Mouse (Mus musculus) right cerebral cortex, postnatal 36 days (tissue): ENCODE data around the gene Foxl1.
A peak's percentile ranks its signal among the peaks of the same experiment; 100 is the strongest.
"Not testable (repeated sequence)": the region's sequence is repeated elsewhere in the genome, so short reads cannot be mapped to it uniquely, and the experiment has no call there.

Source experiments
- DNase-seq, 2 experiments: peaks; one replicate each; pipeline ENCODE4 v3.0.0; 2022; ENCODE audit warnings: low spot score in 2 of 2, mixed read lengths in 1 of 2

Gene Foxl1

DNA sequence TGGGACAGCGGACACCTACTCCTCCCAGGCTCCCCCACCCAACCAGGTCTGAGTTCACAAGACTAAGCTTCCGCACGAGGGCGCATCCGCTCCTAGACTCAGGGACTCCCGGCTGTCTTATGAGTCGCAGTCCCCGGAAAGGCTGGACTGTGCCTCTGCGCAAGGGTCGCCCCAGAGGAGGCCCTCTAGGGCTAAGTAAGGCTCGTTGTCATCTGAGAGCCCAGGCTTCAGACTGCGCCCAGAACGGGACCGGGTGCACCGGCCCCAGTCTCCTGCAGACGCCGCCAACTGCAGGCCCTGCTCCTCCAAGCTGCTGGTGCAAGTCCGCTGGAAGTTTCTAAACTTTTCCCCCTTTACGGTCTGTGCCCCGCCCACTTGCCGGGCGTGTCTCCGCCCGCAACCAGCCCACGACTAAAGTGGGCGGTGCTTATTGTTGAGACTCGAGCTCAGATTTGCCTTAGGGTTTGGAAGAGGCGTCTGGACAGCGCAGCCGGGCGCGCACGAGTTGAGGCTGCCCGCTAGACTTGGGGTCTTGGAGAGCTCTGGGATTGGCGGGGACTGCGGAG, 2.3 kb upstream of the Foxl1 start:
- peak; percentile 23 to 27 for DNase-seq

DNA sequence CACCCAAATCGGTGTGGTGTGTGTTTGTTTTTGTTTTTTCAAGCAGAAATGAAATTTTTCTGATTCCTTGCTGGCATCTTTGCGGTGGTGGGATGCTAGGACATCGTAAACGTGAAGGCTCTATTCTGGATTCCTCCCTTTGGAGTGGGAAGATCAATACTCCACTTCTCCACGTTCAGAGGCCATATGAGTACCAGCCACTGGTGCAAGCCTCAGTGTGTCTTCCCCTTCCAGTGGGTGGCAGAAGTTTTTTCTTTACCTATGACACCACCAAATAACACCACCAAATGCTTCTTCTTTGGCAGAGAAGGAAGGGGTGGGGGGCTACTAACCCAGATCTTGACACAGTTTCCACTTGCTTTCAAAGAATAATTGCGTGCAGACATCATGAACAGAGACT, 1.5 kb upstream of the Foxl1 start:
- no peak for DNase-seq

DNA sequence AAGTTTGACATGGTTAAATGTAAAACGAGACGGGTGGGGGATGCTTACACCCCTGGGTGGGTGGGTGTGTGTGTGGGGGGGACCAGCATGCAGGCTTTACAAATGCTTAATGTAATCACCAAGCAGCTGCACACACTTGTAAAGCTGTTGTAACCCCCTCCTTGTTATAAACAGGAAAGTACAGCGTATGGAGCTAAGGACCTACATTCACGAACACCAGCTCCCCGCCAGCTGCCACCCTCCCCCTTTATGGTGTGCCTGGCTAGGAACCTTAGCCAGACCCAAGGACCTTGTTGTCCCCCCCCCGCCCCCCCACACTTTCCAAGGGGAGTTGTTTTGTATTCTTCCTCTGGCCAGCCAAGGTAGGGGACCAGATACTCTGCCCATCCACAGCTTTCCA, 1.0 kb upstream of the Foxl1 start:
- DNase-seq = no peak

DNA sequence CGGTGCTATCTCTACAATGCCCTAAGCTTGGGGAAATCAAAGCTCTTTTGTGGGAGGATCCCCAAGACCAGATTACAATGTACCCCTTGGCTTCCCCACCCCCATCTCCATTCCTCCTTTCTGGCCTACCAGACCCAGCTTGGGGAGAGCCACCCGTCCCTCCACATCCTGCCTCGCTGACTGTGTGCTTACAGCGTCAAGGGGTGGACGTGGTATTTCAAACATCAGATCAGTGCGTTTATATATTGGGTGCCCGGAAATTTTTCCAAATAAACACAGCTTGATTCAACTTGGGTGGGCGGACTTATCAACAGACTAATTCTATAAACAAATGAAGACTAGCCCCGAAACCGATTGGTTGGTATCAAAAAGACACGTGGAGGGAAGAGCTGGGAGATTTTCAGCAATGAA, 444 bp upstream of the Foxl1 start:
- DNase-seq = no peak

DNA sequence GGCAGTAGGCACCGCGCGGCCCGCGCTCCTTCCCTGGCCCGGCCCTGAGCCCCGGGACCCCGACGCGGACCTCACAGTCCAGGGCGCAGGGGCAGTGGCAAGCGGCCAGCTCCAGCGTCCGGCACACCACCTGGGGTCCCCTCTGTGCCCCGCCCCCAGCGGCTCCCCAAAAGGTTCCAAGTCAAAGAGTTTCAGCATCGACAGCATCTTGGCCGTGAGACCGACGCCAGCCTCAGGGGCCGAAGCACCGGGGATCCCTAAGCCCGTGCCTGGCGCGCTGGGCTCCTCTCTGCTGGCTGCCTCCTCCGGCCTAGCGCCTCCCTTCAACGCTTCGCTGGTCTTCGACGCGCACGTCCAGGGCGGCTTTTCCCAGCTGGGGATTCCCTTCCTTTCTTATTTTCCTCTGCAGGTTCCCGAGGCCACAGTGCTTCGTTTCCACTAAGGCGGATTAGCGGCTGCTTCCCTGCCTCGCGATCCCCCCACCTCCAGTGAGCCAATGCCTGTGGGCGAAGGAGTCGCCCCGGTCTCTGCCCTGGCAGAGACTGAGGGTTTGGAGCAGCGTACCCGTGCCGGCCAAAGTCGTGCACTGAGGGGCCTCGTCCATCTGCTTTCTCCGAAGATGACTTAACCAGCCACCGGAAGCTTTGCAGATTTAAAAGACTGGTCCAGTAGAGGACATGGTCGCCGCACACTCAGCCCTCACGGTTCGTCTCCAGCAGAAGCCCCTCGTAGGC, 958 bp downstream of the Foxl1 start:
- no peak for DNase-seq

DNA sequence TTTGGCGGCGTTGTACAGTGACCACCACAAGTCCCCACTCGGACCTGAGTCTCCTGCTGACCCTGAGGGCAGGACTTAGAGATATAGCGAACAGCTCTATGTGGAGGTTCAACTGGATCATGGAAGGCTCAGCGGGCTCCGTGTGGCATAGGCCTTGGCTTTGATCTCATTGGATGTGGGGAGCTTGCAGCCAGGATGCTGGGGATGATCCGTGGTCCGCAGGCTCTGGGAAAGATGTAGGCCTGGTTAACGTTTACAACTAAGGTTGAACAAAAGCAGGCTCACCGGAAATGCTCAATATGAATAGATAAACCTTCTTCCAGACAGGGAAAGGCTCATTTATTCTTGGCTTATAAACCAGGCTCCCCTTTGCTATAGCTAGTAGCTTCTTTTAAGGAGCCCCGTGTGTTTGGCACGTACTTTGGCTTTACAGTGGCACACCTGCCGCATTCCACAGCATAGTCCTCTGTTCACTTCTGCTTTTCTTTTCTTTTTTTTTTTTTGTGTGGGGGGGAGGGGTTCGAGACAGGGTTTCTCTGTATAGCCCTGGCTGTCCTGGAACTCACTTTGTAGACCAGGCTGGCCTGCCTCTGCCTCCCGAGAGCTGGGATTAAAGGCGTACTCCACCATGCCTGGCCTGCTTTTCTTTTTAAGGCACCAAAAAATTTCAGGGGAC, 1.7 kb downstream of the Foxl1 start:
- no peak for DNase-seq

DNA sequence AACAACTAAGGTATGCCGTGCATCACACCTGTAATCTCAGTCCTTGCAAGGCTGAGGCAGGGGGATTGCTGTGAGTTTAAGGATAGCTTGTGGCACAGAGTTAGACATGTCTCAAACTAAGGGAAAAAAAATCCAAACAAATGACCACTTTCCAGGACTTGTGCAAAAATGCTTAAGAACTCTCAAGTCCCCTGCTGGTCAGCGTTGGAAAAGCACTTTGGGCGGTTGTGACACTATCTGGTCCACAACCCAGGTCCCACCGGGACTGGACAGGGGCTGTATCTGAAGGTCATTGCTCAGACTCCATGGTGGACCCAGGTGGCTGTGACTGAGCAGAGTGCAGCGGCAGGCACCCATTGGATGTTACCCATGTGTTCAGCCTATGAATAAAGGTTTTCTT, 2.8 kb downstream of the Foxl1 start:
- DNase-seq = no peak

DNA sequence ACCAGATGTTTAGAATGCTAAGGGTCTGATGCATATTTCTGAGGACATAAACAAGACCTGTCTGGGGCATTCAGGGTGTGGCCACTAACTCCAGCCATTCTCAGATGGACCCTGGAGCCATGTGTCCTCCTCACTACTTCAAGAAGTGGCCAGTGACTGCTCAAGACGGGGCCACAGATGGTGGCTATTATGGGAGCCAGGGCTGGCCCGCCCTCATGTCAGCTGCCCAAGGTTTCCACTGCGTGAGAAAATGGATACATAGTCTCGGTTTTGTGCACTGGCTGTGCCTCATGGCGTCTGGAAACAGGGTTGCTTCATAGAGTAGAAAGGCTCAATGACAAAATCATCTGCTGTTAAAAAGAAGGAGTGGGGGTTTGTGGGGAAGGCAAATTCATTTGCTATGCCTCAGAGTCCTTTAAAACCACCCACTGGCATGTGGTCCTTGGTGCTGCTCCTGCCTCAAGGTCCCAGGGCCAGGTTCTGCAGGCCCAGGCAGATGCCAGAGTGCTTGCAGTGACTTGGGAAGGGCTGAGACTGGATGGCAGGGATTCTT, 5.3 kb downstream of the Foxl1 start:
- no peak for DNase-seq

DNA sequence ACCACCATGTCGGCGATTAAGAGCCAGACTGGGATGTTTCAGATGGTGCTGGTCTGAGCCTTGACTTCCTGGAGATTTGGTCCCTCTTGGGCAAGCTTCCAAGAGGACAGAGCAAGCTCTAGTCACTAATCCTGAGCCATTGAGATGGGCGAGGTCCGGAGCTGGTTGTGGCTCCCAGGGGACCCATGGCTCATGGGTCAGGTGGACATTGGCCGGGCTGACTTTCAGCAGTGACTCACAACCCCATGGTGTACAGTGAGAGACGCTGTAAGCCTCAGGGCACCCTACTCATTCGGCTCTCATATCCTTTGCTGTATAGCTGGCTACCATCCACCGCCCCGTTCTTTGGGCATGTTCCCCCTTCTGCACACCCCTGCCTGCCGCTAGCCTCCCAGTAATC, 6.4 kb downstream of the Foxl1 start:
- DNase-seq = no peak

DNA sequence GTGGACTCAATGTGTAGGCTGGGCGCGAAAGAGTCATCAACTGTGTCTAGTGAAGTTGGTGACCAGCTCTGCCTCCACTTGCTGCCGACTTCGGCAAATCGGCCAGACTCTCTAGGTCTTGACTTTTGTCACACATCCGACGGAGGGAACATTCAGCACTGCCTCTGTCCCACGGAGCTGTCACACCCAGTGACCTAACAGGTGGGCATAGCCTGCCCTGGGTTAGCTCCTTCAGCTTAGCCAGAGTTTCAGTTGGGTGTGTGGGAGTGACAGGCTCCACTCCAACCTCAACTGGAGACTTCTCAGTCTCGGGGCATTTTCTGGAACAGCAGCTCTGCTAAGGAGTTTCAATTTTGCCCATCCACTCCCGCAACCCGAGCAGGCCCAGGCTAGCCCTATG, 6.8 kb downstream of the Foxl1 start:
- no peak for DNase-seq

DNA sequence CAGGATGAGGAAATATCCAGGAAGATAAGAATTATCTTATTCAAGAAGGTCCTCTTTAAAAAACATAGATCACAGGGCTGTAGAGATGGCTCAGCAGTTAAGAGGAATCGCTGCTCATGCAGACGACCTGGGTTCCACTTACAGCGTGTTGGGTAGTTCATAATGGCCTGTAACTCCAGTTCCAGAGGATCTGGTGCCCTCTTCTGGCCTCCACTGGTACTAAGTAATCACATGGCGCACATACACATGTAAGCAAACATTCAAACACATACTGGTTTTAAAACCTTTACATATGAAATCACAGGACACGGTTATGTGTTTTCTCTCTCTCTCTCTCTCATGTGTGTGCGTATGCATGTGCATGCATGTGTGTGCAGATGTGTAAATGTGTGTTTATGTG, 9.1 kb downstream of the Foxl1 start:
- no peak for DNase-seq

DNA sequence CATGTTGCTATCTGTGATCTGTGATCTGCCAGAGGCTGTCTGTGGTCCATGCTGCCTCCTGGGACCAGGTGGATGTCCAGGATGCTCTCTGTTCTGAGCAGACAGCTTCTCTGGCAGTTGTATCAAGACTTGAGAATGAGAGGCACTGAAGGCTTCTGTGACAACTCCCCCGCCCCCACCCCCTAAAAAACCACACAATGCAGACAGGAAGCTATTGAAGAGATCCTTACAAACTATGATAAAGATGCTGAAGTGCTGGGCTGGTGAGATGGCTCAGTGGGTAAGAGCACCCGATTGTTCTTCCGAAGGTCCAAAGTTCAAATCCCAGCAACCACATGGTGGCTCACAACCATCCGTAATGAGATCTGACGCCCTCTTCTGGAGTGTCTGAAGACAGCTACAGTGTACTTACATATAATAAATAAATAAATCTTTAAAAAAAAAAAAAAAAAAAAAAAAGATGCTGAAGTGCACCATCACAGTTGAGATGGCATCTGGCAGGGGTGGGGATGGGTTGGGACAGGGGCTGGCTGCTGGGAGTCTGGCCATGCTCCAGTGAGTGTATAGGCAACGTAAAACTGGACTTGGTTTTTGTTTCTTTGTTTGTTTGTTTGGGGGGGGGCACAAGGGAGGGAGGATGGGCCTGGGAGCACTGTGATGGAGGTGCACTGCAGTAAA, 17.9 kb downstream of the Foxl1 start:
- DNase-seq = not testable (repeated sequence)

DNA sequence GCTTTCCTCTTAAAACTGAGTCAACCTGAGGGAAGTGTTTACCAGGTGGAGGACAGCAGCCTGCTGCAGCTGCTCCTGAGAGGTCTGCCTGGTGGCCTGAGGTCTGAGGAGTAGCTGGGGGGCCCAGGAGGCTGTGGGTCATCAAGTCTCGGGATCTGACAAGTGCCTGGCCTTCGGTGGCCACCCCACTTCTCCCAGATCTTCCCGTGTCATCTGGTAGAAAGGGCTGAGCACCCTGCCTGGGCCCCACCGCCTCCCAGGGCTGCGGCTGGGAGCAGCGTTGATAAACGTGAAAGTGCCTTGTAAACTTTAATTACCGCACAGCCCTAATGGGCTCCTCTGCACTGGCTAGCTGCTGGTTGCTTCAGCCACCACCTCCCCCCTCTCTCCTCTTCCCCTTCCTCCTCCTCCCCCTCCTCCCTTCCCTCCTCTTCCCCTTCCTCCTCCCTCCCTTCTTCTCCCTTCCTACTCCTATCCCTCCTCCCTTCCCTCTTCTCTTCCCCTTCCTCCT, 20.9 kb downstream of the Foxl1 start:
- no peak for DNase-seq

DNA sequence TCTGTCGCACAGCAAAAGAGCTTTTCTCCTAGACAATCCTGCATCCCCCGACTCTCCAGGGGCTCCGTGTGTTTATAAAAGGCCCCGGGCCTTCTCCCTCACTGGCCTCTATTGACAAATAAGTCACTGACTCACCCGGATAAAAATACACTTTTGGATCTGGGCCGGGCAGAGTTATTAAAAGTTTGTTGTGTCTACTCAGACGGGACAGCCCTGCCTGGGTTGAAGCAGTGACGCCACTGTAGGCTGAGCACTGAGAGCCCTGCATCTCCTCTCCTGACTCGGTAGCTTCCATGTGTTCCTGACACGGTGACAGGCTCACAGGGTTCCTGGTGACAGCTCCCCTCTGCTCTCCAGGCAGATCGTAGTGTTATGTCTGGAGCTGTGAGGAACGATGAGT, 24.7 kb downstream of the Foxl1 start:
- DNase-seq = no peak

DNA sequence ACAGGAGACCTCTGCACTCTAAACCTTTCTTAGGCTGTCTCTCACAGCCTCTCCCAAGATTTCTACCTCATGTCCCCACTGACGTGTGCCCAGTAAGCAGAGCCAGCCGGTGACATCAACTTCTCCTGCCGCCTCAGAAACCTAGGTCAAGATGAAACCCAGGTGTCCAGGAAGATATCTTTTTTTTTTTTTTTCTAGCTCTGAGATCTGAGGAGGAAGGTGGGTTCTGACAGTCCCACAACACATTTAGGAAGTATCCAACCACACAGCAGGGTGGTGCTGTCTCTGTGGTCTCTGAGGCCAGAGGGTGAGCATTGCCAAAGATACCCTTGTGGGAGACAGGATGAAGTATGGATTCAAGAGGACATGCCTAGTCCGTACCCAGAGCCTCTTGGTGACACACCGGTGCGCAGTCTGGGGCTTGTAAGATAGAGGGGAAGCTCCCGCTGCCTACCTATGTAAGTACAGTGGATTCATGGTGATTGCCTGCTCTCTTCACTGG, 29.3 kb downstream of the Foxl1 start:
- no peak for DNase-seq

DNA sequence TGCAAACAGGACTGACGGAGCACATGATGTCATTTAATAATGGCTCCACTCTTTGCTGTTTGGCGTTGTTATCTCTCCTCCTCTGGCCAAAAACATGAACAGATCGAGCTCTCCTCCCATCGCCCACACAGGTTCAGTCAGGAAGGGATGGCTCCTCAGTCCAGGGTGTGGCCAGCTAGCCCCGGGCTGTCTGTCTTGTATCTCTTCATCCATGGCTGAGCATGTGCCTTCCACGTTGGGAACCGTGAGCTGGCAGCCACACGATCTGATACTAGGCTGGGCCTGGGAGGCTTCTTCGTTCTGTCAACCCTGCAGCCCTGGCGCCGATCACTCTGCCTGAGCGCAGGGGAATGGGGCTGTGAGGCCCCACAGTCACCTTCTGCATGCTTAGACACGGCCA, 31.1 kb downstream of the Foxl1 start:
- DNase-seq = no peak

DNA sequence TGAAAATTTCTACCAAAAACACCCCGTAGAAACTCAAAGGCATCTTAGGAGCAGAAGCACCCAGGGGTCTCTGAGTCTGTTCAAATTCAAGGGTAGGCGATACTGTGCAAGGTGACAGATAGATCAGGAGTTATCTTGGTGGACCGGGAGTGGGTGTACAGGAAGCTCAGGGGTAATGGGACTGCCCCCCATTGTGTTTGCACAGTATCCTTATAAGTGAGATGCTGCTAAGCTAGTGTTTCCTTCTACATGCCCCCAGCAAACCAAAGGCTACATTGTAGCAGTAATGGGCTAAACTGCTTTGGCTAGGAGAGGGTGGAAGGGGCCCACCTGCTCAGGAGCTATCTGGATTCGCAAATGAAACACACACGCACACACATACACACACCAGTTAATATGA, 33.7 kb downstream of the Foxl1 start:
- DNase-seq = no peak

DNA sequence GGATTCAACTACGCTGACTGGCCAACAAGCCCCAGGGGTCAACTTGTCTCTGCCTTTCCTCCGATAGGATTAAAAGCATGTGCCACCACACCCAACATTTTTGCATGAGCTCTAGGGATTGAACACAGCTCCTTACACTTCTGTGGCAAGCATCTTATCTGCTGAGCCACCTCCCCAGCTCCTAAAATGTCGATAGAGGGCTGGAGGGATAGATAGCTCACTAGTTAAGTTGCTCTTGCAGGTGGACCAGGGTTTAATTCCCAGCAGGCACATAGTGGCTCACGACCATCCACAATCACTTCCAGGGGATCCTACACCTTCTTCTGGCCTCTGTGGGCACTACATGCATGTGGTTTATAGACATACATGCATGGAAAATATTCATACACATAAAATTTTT, 34.7 kb downstream of the Foxl1 start:
- DNase-seq = no peak

DNA sequence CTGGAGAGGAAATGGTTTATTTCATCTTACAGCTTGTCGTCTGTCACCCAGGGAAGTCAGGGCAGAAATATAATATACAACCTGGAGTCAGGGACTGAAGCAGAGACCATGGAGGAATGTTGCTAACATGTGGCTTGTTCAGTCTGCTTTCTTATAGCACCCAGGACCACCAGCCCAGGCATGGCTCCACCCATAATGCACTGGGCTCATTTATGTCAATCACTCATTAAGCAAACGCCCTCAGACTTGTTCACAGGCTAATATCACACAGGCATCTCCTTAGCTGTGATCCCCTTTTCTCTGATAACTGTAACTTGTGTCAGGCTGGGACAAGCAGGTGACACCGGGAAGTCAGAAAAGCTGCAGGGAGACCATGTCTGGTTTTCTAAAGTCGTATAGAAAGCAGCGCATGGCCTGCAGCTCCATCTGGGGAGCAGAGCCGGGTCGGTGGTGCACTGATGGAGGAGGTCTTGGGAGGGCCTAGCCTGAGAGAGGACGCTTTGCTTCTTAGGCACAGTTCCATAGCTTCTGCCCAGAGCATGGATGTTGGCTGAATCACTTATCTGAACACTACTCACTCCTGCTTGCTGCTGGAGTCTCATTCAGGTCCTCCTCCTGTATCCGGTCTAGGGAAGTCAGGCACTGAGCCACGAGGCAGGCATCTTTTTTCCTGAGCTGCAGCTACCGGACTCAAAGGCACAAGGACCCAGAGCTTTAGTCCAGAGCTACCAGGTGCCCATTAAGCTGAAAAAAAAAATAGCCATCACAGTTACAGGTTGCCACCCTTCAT, 35.4 kb downstream of the Foxl1 start:
- DNase-seq = no peak

DNA sequence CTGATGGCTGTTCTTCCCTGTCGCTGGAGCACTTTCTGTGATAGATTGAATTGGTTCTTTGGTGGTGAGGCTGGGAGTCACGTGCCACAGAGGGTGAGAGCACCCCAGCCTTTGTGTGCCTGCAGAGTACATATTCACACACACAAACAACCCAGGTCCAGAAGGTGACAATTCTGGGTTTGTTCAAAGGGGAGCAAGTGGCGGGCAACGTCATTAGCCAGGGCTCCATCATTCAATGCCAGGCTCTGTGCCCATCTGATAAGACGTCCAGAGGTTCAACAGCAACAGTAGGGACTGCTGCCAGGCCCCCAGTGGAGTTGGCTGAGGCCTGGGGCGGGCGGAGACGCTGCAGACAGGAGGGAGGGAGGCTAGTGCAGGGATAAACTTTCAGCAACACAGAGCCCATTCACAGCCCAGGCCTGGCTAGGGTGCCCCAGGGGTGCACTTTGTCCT, 36.3 kb downstream of the Foxl1 start:
- DNase-seq = no peak

DNA sequence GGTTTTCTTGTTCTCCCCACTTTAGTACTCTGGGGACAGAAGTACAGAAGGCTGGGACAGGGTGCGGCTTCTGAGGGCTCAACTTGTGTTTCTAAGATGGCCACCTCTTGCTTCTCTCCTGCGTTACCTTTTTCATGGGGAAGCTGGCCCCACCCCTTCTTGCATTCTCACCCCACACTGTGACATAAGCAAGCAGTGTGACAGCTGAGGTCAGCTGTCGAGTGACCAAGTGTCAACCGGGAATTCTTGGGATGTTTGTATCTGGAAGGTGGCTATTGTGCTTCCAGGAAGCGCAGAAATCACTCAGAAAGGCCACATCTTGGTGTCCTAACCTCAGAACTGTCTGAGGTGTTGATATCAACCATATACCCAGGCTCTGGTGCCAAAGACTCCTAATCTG, 40.3 kb downstream of the Foxl1 start:
- no peak for DNase-seq
